Mouse (Mus musculus) liver, embryonic 14.5 days (tissue): ENCODE results near the gene Gp5.

Source experiments
- CTCF ChIP-seq: IDR thresholded peaks from 2 replicates; pipeline ENCODE4 v1.5.1; 2016; ENCODE audit warnings: antibody characterized with exemption, low read depth, control low read depth
- EP300 ChIP-seq: IDR thresholded peaks from 2 replicates; pipeline ENCODE4 v1.6.1; 2016; ENCODE audit warnings: antibody characterized with exemption, low read depth

GRCm38 (mm10) chr16:30299711-30300277 lies 10.8 kb downstream of the Gp5 start:
- TF ChIP-seq CTCF = no peak
- TF ChIP-seq EP300 = no peak
